Comparison of ENCODE assay signal across 15 mouse cellular contexts in genomic region chr12:14088960-14089359, GRCm38 (mm10).
DNase-seq lines count a peak whose midpoint lies in the region; ATAC-seq and TF ChIP-seq lines count a peak whose summit lies in the region.
"Had no signal": no experiment of that assay in that cellular context is flagged by ENCODE, and none has a peak within 500 bp of the region (broad histone marks: within the 10 kb centered on the region; RNA-seq: fewer than 3 reads in every experiment).

No protein-coding gene starts in this region.

- WGBS in forebrain, embryonic 14.5 days, result 0% methylated on average over 2 of the region's 2 CpGs
- WGBS in midbrain, embryonic 15.5 days, result 6% methylated on average over 2 of the region's 2 CpGs
- WGBS in liver, postnatal 0 days (ENCODE audit: insufficient replicate concordance), result 39% methylated on average over 2 of the region's 2 CpGs

- H3K9me3 ChIP-seq in forebrain, embryonic 14.5 days (replicated peaks; ENCODE audit: control insufficient read depth, low read length), result no peaks in the 10 kb centered on the region
- no peaks in the 10 kb centered on the region for H3K9me3 ChIP-seq in midbrain, embryonic 15.5 days
- no peaks in the 10 kb centered on the region for H3K9me3 ChIP-seq in liver, postnatal 0 days (ENCODE audit: low read length)
- H3K9me3 ChIP-seq: embryonic facial prominence, embryonic 13.5 days had no signal

- no peaks in the 10 kb centered on the region for H3K27me3 ChIP-seq in forebrain, embryonic 14.5 days (replicated peaks; ENCODE audit: control insufficient read depth, insufficient read depth, low read length)
- no peaks in the 10 kb centered on the region for H3K27me3 ChIP-seq in midbrain, embryonic 15.5 days (replicated peaks)
- H3K27me3 ChIP-seq in liver, postnatal 0 days (ENCODE audit: insufficient read depth, low read length), result no peaks in the 10 kb centered on the region
- H3K27me3 ChIP-seq: embryonic facial prominence, embryonic 13.5 days had no signal

- H3K27ac ChIP-seq in forebrain, embryonic 14.5 days (ENCODE audit: low read depth, low read length), result no peak overlapping the region
- no peak overlapping the region for H3K27ac ChIP-seq in midbrain, embryonic 15.5 days
- H3K27ac ChIP-seq in liver, postnatal 0 days (ENCODE audit: low read depth), result no peak overlapping the region
- H3K27ac ChIP-seq: embryonic facial prominence, embryonic 13.5 days; heart, adult 2 months had no signal

- intact Hi-C loops in left cerebral cortex, postnatal 14 days (cut with DNase I), result no loop called here

- no peak for TF ChIP-seq CTCF in liver, postnatal 0 days (IDR thresholded peaks at IDR 0.05; ENCODE audit: low read depth)

- H3K36me3 ChIP-seq in forebrain, embryonic 14.5 days (ENCODE audit: control insufficient read depth, insufficient read depth, low read length), result no peaks in the 10 kb centered on the region
- H3K36me3 ChIP-seq in midbrain, embryonic 15.5 days (replicated peaks), result no peaks in the 10 kb centered on the region
- no peaks in the 10 kb centered on the region for H3K36me3 ChIP-seq in liver, postnatal 0 days (replicated peaks; ENCODE audit: insufficient read depth, low read length)
- H3K36me3 ChIP-seq: embryonic facial prominence, embryonic 13.5 days had no signal

- DNase-seq in left cerebral cortex, postnatal 14 days (ENCODE audit: low spot score in 2 of 2), result peak; percentile 5
- no peak for DNase-seq in left cerebral cortex, adult 9 months (ENCODE audit: low spot score in 2 of 2)
- peak; percentile 58 for DNase-seq in brain, adult 2 months (ENCODE audit: low read depth, low spot score)
- peak; percentile 85 for DNase-seq in forebrain, embryonic 14.5 days (ENCODE audit: low spot score)
- no peak for DNase-seq in urinary bladder, postnatal 36 days (ENCODE audit: low spot score in 2 of 2)
- no peak for DNase-seq in liver, postnatal 0 days
- DNase-seq in adrenal gland, adult (ENCODE audit: inconsistent age in 2 of 2, low spot score in 1 of 2), result no peak
- DNase-seq: adrenal gland, postnatal 25 days; cerebellum, adult 2 months; heart, adult 2 months; kidney, adult 18-20 months; spleen, adult 18-20 months; thymus, adult 18-20 months had no signal

- ATAC-seq in forebrain, embryonic 14.5 days, result peak; percentile 97
- ATAC-seq in midbrain, embryonic 15.5 days (replicated peaks), result peak; percentile 88
- no peak for ATAC-seq in liver, postnatal 0 days

- no peak overlapping the region for H3K9ac ChIP-seq in forebrain, embryonic 14.5 days (ENCODE audit: low read length)
- no peak overlapping the region for H3K9ac ChIP-seq in midbrain, embryonic 15.5 days
- H3K9ac ChIP-seq in liver, postnatal 0 days (replicated peaks), result no peak overlapping the region
- H3K9ac ChIP-seq: embryonic facial prominence, embryonic 13.5 days had no signal

- TF ChIP-seq EP300 in liver, postnatal 0 days (IDR thresholded peaks at IDR 0.05; ENCODE audit: low read depth), result no peak

- H3K4me3 ChIP-seq in forebrain, embryonic 14.5 days (ENCODE audit: low read depth, low read length), result no peak overlapping the region
- no peak overlapping the region for H3K4me3 ChIP-seq in midbrain, embryonic 15.5 days
- H3K4me3 ChIP-seq in liver, postnatal 0 days (ENCODE audit: low read depth, low read length), result no peak overlapping the region
- H3K4me3 ChIP-seq: embryonic facial prominence, embryonic 13.5 days; heart, adult 2 months had no signal

- H3K4me2 ChIP-seq in forebrain, embryonic 14.5 days (ENCODE audit: low read length), result no peak overlapping the region
- no peak overlapping the region for H3K4me2 ChIP-seq in midbrain, embryonic 15.5 days
- no peak overlapping the region for H3K4me2 ChIP-seq in liver, postnatal 0 days (ENCODE audit: low read depth, low read length)
- H3K4me2 ChIP-seq: embryonic facial prominence, embryonic 13.5 days had no signal

- H3K4me1 ChIP-seq in forebrain, embryonic 14.5 days (ENCODE audit: control insufficient read depth, insufficient read depth, low read length), result no peaks in the 10 kb centered on the region
- peaks cover 2% of the 10 kb centered on the region; the same call in 1 of the 2 replicates for H3K4me1 ChIP-seq in midbrain, embryonic 15.5 days
- no peaks in the 10 kb centered on the region for H3K4me1 ChIP-seq in liver, postnatal 0 days (ENCODE audit: insufficient read depth)
- H3K4me1 ChIP-seq: embryonic facial prominence, embryonic 13.5 days had no signal

Comparison
In these comparisons a context has a peak if more than half of its experiments do, and no peak if none do; other contexts are left out.
1. DNase-seq: peak in left cerebral cortex, postnatal 14 days (2 of 2), brain, adult 2 months (single experiment) and forebrain, embryonic 14.5 days (single experiment); none in left cerebral cortex, adult 9 months (0 of 2), urinary bladder, postnatal 36 days (0 of 2), liver, postnatal 0 days (single experiment) and adrenal gland, adult (0 of 2).